Mouse (Mus musculus): ENCODE measurements at regions not wholly inside any gene's neighbourhood (a gene's known extent, or its start where the extent isn't known, plus 50 kb on each side); places are given as distances from the start of the nearest gene placed in this dataset.

GRCm38 (mm10) chr2:43365812-43366211, 189.3 kb upstream of the Kynu start:
- Histone ChIP-seq H3K9me3 (replicated peaks) (no peaks in the 10 kb centered on the region), H3K4me3 (ENCODE audit: low read depth, low read length) (no peak overlapping the region), H3K27me3 (ENCODE audit: insufficient read depth, low read length) (no peaks in the 10 kb centered on the region), H3K4me1 (ENCODE audit: insufficient read depth, low read depth, low read length) (no peaks in the 10 kb centered on the region), H3K36me3 (replicated peaks) (no peaks in the 10 kb centered on the region)
- no peak for DNase-seq (ENCODE audit: low spot score)
- TF ChIP-seq POLR2AphosphoS5 (IDR thresholded peaks at IDR 0.05; ENCODE audit: insufficient replicate concordance, low read depth, low read length) (no peak), GATA1 (IDR thresholded peaks at IDR 0.05; ENCODE audit: borderline replicate concordance, low read length) (no peak), CTCF (IDR thresholded peaks at IDR 0.05; ENCODE audit: low read depth, low read length) (no peak), GATA2 (IDR thresholded peaks at IDR 0.05; ENCODE audit: borderline replicate concordance, low read depth, low read length) (no peak), TAL1 (conservative IDR thresholded peaks at IDR 0.05; ENCODE audit: low read depth, low read length) (no peak)
- ATAC-seq (ENCODE audit: extremely low read depth, insufficient number of reproducible peaks, low FRiP score, poor library complexity, severe bottlenecking): no peak

GRCm38 (mm10) chr2:43403348-43403747, 151.8 kb upstream of the Kynu start:
- DNase-seq (ENCODE audit: low spot score) (no peak), ATAC-seq (ENCODE audit: extremely low read depth, insufficient number of reproducible peaks, low FRiP score, poor library complexity, severe bottlenecking) (no peak)
- Histone ChIP-seq H3K9me3 (replicated peaks) (no peaks in the 10 kb centered on the region), H3K4me3 (ENCODE audit: low read depth, low read length) (no peak overlapping the region), H3K36me3 (replicated peaks) (no peaks in the 10 kb centered on the region), H3K27me3 (ENCODE audit: insufficient read depth, low read length) (no peaks in the 10 kb centered on the region), H3K4me1 (ENCODE audit: insufficient read depth, low read depth, low read length) (no peaks in the 10 kb centered on the region)
- TF ChIP-seq POLR2AphosphoS5 (IDR thresholded peaks at IDR 0.05; ENCODE audit: insufficient replicate concordance, low read depth, low read length) (no peak), GATA1 (IDR thresholded peaks at IDR 0.05; ENCODE audit: borderline replicate concordance, low read length) (no peak), CTCF (IDR thresholded peaks at IDR 0.05; ENCODE audit: low read depth, low read length) (no peak), TAL1 (conservative IDR thresholded peaks at IDR 0.05; ENCODE audit: low read depth, low read length) (no peak), GATA2 (IDR thresholded peaks at IDR 0.05; ENCODE audit: borderline replicate concordance, low read depth, low read length) (no peak)

- H3K4me1 ChIP-seq (ENCODE audit: insufficient read depth, low read depth, low read length): no peaks in the 10 kb centered on the region
- TF ChIP-seq POLR2AphosphoS5 (IDR thresholded peaks at IDR 0.05; ENCODE audit: insufficient replicate concordance, low read depth, low read length) (no peak), TAL1 (conservative IDR thresholded peaks at IDR 0.05; ENCODE audit: low read depth, low read length) (no peak), GATA2 (IDR thresholded peaks at IDR 0.05; ENCODE audit: borderline replicate concordance, low read depth, low read length) (no peak), GATA1 (IDR thresholded peaks at IDR 0.05; ENCODE audit: borderline replicate concordance, low read length) (no peak), CTCF (IDR thresholded peaks at IDR 0.05; ENCODE audit: low read depth, low read length) (no peak)
- H3K27me3 ChIP-seq (ENCODE audit: insufficient read depth, low read length): no peaks in the 10 kb centered on the region
- H3K36me3 ChIP-seq (replicated peaks): no peaks in the 10 kb centered on the region
- ATAC-seq (ENCODE audit: extremely low read depth, insufficient number of reproducible peaks, low FRiP score, poor library complexity, severe bottlenecking) (no peak), DNase-seq (ENCODE audit: low spot score) (no peak)
- H3K9me3 ChIP-seq (replicated peaks): no peaks in the 10 kb centered on the region
- H3K4me3 ChIP-seq (ENCODE audit: low read depth, low read length): no peak overlapping the region
Observed at GRCm38 (mm10) chr2:43404163-43404967, 150.8 kb upstream of the Kynu start.

- no peaks in the 10 kb centered on the region for H3K4me1 ChIP-seq (ENCODE audit: insufficient read depth, low read depth, low read length)
- H3K27me3 ChIP-seq (ENCODE audit: insufficient read depth, low read length): no peaks in the 10 kb centered on the region
- TF ChIP-seq TAL1 (conservative IDR thresholded peaks at IDR 0.05; ENCODE audit: low read depth, low read length): no peak
- no peak for TF ChIP-seq GATA1 (IDR thresholded peaks at IDR 0.05; ENCODE audit: borderline replicate concordance, low read length)
- TF ChIP-seq POLR2AphosphoS5 (IDR thresholded peaks at IDR 0.05; ENCODE audit: insufficient replicate concordance, low read depth, low read length): no peak
- TF ChIP-seq CTCF (IDR thresholded peaks at IDR 0.05; ENCODE audit: low read depth, low read length): no peak
- TF ChIP-seq GATA2 (IDR thresholded peaks at IDR 0.05; ENCODE audit: borderline replicate concordance, low read depth, low read length): no peak
- ATAC-seq (ENCODE audit: extremely low read depth, insufficient number of reproducible peaks, low FRiP score, poor library complexity, severe bottlenecking) (no peak), DNase-seq (ENCODE audit: low spot score) (no peak)
- H3K36me3 ChIP-seq (replicated peaks): no peaks in the 10 kb centered on the region
- H3K9me3 ChIP-seq (replicated peaks): no peaks in the 10 kb centered on the region
- no peak overlapping the region for H3K4me3 ChIP-seq (ENCODE audit: low read depth, low read length)
Observed at GRCm38 (mm10) chr2:43437251-43437650, 117.9 kb upstream of the Kynu start.

GRCm38 (mm10) chr2:43455158-43455873, 99.8 kb upstream of the Kynu start:
- H3K9me3 ChIP-seq (replicated peaks): no peaks in the 10 kb centered on the region
- no peak overlapping the region for H3K4me3 ChIP-seq (ENCODE audit: low read depth, low read length)
- H3K27me3 ChIP-seq (ENCODE audit: insufficient read depth, low read length): no peaks in the 10 kb centered on the region
- no peaks in the 10 kb centered on the region for H3K36me3 ChIP-seq (replicated peaks)
- no peak for TF ChIP-seq TAL1 (conservative IDR thresholded peaks at IDR 0.05; ENCODE audit: low read depth, low read length)
- TF ChIP-seq GATA2 (IDR thresholded peaks at IDR 0.05; ENCODE audit: borderline replicate concordance, low read depth, low read length): no peak
- no peak for TF ChIP-seq GATA1 (IDR thresholded peaks at IDR 0.05; ENCODE audit: borderline replicate concordance, low read length)
- no peak for TF ChIP-seq CTCF (IDR thresholded peaks at IDR 0.05; ENCODE audit: low read depth, low read length)
- TF ChIP-seq POLR2AphosphoS5 (IDR thresholded peaks at IDR 0.05; ENCODE audit: insufficient replicate concordance, low read depth, low read length): no peak
- ATAC-seq (ENCODE audit: extremely low read depth, insufficient number of reproducible peaks, low FRiP score, poor library complexity, severe bottlenecking): no peak
- H3K4me1 ChIP-seq (ENCODE audit: insufficient read depth, low read depth, low read length): no peaks in the 10 kb centered on the region
- DNase-seq (ENCODE audit: low spot score): no peak

GRCm38 (mm10) chr2:43469161-43469560, 86.0 kb upstream of the Kynu start:
- ATAC-seq (ENCODE audit: extremely low read depth, insufficient number of reproducible peaks, low FRiP score, poor library complexity, severe bottlenecking) (no peak), DNase-seq (ENCODE audit: low spot score) (no peak)
- no peaks in the 10 kb centered on the region for H3K4me1 ChIP-seq (ENCODE audit: insufficient read depth, low read depth, low read length)
- H3K27me3 ChIP-seq (ENCODE audit: insufficient read depth, low read length): no peaks in the 10 kb centered on the region
- no peaks in the 10 kb centered on the region for H3K36me3 ChIP-seq (replicated peaks)
- no peaks in the 10 kb centered on the region for H3K9me3 ChIP-seq (replicated peaks)
- no peak overlapping the region for H3K4me3 ChIP-seq (ENCODE audit: low read depth, low read length)
- no peak for TF ChIP-seq CTCF (IDR thresholded peaks at IDR 0.05; ENCODE audit: low read depth, low read length)
- TF ChIP-seq GATA1 (IDR thresholded peaks at IDR 0.05; ENCODE audit: borderline replicate concordance, low read length): no peak
- no peak for TF ChIP-seq GATA2 (IDR thresholded peaks at IDR 0.05; ENCODE audit: borderline replicate concordance, low read depth, low read length)
- no peak for TF ChIP-seq POLR2AphosphoS5 (IDR thresholded peaks at IDR 0.05; ENCODE audit: insufficient replicate concordance, low read depth, low read length)
- TF ChIP-seq TAL1 (conservative IDR thresholded peaks at IDR 0.05; ENCODE audit: low read depth, low read length): no peak
